Mouse (Mus musculus) neural tube, embryonic 15.5 days (tissue): ENCODE measurements at regions not wholly inside any gene's neighbourhood (a gene's known extent, or its start where the extent isn't known, plus 50 kb on each side); places are given as distances from the start of the nearest gene placed in this dataset.

Experiments used
- ATAC-seq: fragments of 200-750 bp; cut with Nextera tagmentation; 2 replicates; pipeline ENCODE4 v1.8.0; 2017; ENCODE audit warnings: mild to moderate bottlenecking, moderate TSS enrichment, moderate library complexity; ENCODE audit not compliant: low FRiP score
- H3K27ac ChIP-seq: fragments of 300-500 bp; sonication (generic); replicated peaks from 2 replicates; pipeline ENCODE4 v1.5.1; 2015; ENCODE audit warnings: mild to moderate bottlenecking, inconsistent platforms
- H3K27me3 ChIP-seq: fragments of 300-500 bp; sonication (generic); replicated peaks from 2 replicates; pipeline ENCODE4 v1.6.1; 2015; ENCODE audit warnings: inconsistent platforms
- H3K36me3 ChIP-seq: fragments of 300-500 bp; sonication (generic); 2 replicates; pipeline ENCODE4 v1.6.1; 2015; ENCODE audit warnings: inconsistent platforms
- H3K4me1 ChIP-seq: fragments of 300-500 bp; sonication (generic); 2 replicates; pipeline ENCODE4 v1.6.1; 2015; ENCODE audit warnings: inconsistent platforms
- H3K4me2 ChIP-seq: fragments of 300-500 bp; sonication (generic); 2 replicates; pipeline ENCODE4 v1.6.1; 2015; ENCODE audit warnings: inconsistent platforms, mild to moderate bottlenecking, moderate library complexity
- H3K4me3 ChIP-seq: fragments of 300-500 bp; sonication (generic); replicated peaks from 2 replicates; pipeline ENCODE4 v1.5.1; 2015; ENCODE audit warnings: mild to moderate bottlenecking, inconsistent platforms
- H3K9ac ChIP-seq: fragments of 300-500 bp; sonication (generic); replicated peaks from 2 replicates; pipeline ENCODE4 v1.6.1; 2015; ENCODE audit warnings: mild to moderate bottlenecking, inconsistent platforms
- H3K9me3 ChIP-seq: fragments of 300-500 bp; sonication (generic); replicated peaks from 2 replicates; pipeline ENCODE4 v1.6.1; 2016; ENCODE audit warnings: inconsistent platforms
- WGBS: fragments of 180-500 bp; shearing (Covaris S2); methylation state at CpG from one replicate; pipeline ENCODE4 v1.1.7; 2015; ENCODE audit warnings: mixed read lengths; 5-methylcytosine and 5-hydroxymethylcytosine counted together

- WGBS: 73% methylated on average over 5 of the region's 5 CpGs
- Histone ChIP-seq H3K9me3 (no peaks in the 10 kb centered on the region), H3K27ac (no peak overlapping the region), H3K27me3 (no peaks in the 10 kb centered on the region), H3K36me3 (no peaks in the 10 kb centered on the region), H3K9ac (no peak overlapping the region), H3K4me3 (no peak overlapping the region), H3K4me1 (no peaks in the 10 kb centered on the region), H3K4me2 (no peak overlapping the region)
- ATAC-seq: no peak
These were observed 264.0 kb downstream of the Btg1 start for GRCm38 (mm10) chr10:96880771-96881170.

- no peak for ATAC-seq
These were observed 264.4 kb downstream of the Btg1 start for GRCm38 (mm10) chr10:96881212-96881611.

GRCm38 (mm10) chr10:96881660-96882059 lies 264.9 kb downstream of the Btg1 start:
- Histone ChIP-seq H3K9ac (no peak overlapping the region), H3K4me2 (no peak overlapping the region), H3K4me1 (no peaks in the 10 kb centered on the region), H3K36me3 (no peaks in the 10 kb centered on the region), H3K4me3 (no peak overlapping the region), H3K9me3 (no peaks in the 10 kb centered on the region), H3K27ac (no peak overlapping the region), H3K27me3 (no peaks in the 10 kb centered on the region)
- 49% methylated on average over 2 of the region's 2 CpGs for WGBS
- no peak for ATAC-seq

More at GRCm38 (mm10) chr10:96881212-96881611, 264.4 kb downstream of the Btg1 start:
- Histone ChIP-seq H3K9ac (no peak overlapping the region), H3K27me3 (no peaks in the 10 kb centered on the region), H3K36me3 (no peaks in the 10 kb centered on the region), H3K4me3 (no peak overlapping the region), H3K4me1 (no peaks in the 10 kb centered on the region), H3K9me3 (no peaks in the 10 kb centered on the region), H3K4me2 (no peak overlapping the region), H3K27ac (no peak overlapping the region)
- 76% methylated on average over 5 of the region's 5 CpGs for WGBS

- Histone ChIP-seq H3K9me3 (no peaks in the 10 kb centered on the region), H3K27ac (no peak overlapping the region), H3K4me3 (no peak overlapping the region), H3K4me2 (no peak overlapping the region), H3K36me3 (no peaks in the 10 kb centered on the region), H3K27me3 (no peaks in the 10 kb centered on the region), H3K9ac (no peak overlapping the region), H3K4me1 (no peaks in the 10 kb centered on the region)
- WGBS: 85% methylated on average over 1 of the region's 1 CpGs
- no peak for ATAC-seq
These were observed 284.3 kb downstream of the Btg1 start for GRCm38 (mm10) chr10:96901150-96901549.

GRCm38 (mm10) chr10:96905098-96905809 lies 288.4 kb downstream of the Btg1 start:
- H3K4me3 ChIP-seq: no peak overlapping the region
- no peaks in the 10 kb centered on the region for H3K4me1 ChIP-seq
- no peak overlapping the region for H3K27ac ChIP-seq
- no peaks in the 10 kb centered on the region for H3K36me3 ChIP-seq
- ATAC-seq: no peak
- no peaks in the 10 kb centered on the region for H3K9me3 ChIP-seq
- H3K27me3 ChIP-seq: no peaks in the 10 kb centered on the region
- no peak overlapping the region for H3K9ac ChIP-seq
- no peak overlapping the region for H3K4me2 ChIP-seq
- 94% methylated on average over 4 of the region's 4 CpGs for WGBS

- Histone ChIP-seq H3K27me3 (no peaks in the 10 kb centered on the region), H3K4me2 (no peak overlapping the region), H3K9ac (no peak overlapping the region), H3K36me3 (no peaks in the 10 kb centered on the region), H3K4me1 (no peaks in the 10 kb centered on the region), H3K4me3 (no peak overlapping the region), H3K27ac (no peak overlapping the region), H3K9me3 (peaks cover 10% of the 10 kb centered on the region; the same call in 1 of the 2 replicates)
- WGBS: 96% methylated on average over 1 of the region's 1 CpGs
- no peak for ATAC-seq
These were observed 293.0 kb downstream of the Btg1 start for GRCm38 (mm10) chr10:96909661-96910315.

- Histone ChIP-seq H3K27me3 (no peaks in the 10 kb centered on the region), H3K4me2 (no peak overlapping the region), H3K4me1 (no peaks in the 10 kb centered on the region), H3K27ac (no peak overlapping the region), H3K9ac (no peak overlapping the region), H3K36me3 (no peaks in the 10 kb centered on the region), H3K9me3 (0 out of 2 replicates have a peak, but pooled peaks cover 12% of the 10 kb centered on the region), H3K4me3 (no peak overlapping the region)
- 78% methylated on average over 1 of the region's 1 CpGs for WGBS
- no peak for ATAC-seq
These were observed 304.4 kb downstream of the Btg1 start for GRCm38 (mm10) chr10:96921181-96921580.

- H3K9ac ChIP-seq: no peak overlapping the region
- H3K4me2 ChIP-seq: no peak overlapping the region
- 74% methylated on average over 2 of the region's 2 CpGs for WGBS
- H3K27ac ChIP-seq: no peak overlapping the region
- H3K36me3 ChIP-seq: no peaks in the 10 kb centered on the region
- no peaks in the 10 kb centered on the region for H3K27me3 ChIP-seq
- H3K4me1 ChIP-seq: no peaks in the 10 kb centered on the region
- 0 out of 2 replicates have a peak, but pooled peaks cover 6% of the 10 kb centered on the region for H3K9me3 ChIP-seq
- no peak overlapping the region for H3K4me3 ChIP-seq
- no peak for ATAC-seq
These were observed 307.5 kb downstream of the Btg1 start for GRCm38 (mm10) chr10:96924266-96924672.

GRCm38 (mm10) chr10:96924722-96925121 lies 307.9 kb downstream of the Btg1 start:
- H3K27me3 ChIP-seq: no peaks in the 10 kb centered on the region
- 86% methylated on average over 4 of the region's 4 CpGs for WGBS

GRCm38 (mm10) chr10:96925771-96926170 lies 309.0 kb downstream of the Btg1 start:
- WGBS: 97% methylated on average over 2 of the region's 2 CpGs
- Histone ChIP-seq H3K9ac (no peak overlapping the region), H3K27ac (no peak overlapping the region), H3K36me3 (no peaks in the 10 kb centered on the region), H3K27me3 (no peaks in the 10 kb centered on the region), H3K4me3 (no peak overlapping the region), H3K4me1 (no peaks in the 10 kb centered on the region), H3K9me3 (no peaks in the 10 kb centered on the region), H3K4me2 (no peak overlapping the region)
- ATAC-seq: no peak

More at GRCm38 (mm10) chr10:96924722-96925121, 307.9 kb downstream of the Btg1 start:
- Histone ChIP-seq H3K36me3 (no peaks in the 10 kb centered on the region), H3K4me2 (no peak overlapping the region), H3K4me3 (no peak overlapping the region), H3K9ac (no peak overlapping the region), H3K4me1 (no peaks in the 10 kb centered on the region), H3K27ac (no peak overlapping the region), H3K9me3 (0 out of 2 replicates have a peak, but pooled peaks cover 2% of the 10 kb centered on the region)
- no peak for ATAC-seq

- H3K36me3 ChIP-seq: no peaks in the 10 kb centered on the region
- no peak overlapping the region for H3K9ac ChIP-seq
- H3K27me3 ChIP-seq: no peaks in the 10 kb centered on the region
- no peak overlapping the region for H3K4me2 ChIP-seq
- H3K9me3 ChIP-seq: no peaks in the 10 kb centered on the region
- 76% methylated on average over 4 of the region's 4 CpGs for WGBS
- no peak for ATAC-seq
- H3K4me3 ChIP-seq: no peak overlapping the region
- H3K27ac ChIP-seq: no peak overlapping the region
- H3K4me1 ChIP-seq: no peaks in the 10 kb centered on the region
These were observed 317.9 kb downstream of the Btg1 start for GRCm38 (mm10) chr10:96934661-96935060.

GRCm38 (mm10) chr10:96940887-96941518 lies 324.2 kb downstream of the Btg1 start:
- ATAC-seq: no peak
- H3K4me3 ChIP-seq: no peak overlapping the region
- no peak overlapping the region for H3K9ac ChIP-seq
- no peaks in the 10 kb centered on the region for H3K36me3 ChIP-seq
- WGBS: 72% methylated on average over 6 of the region's 6 CpGs
- H3K27me3 ChIP-seq: no peaks in the 10 kb centered on the region
- no peak overlapping the region for H3K27ac ChIP-seq
- no peaks in the 10 kb centered on the region for H3K9me3 ChIP-seq
- peaks cover 3% of the 10 kb centered on the region; the same call in 1 of the 2 replicates for H3K4me1 ChIP-seq
- no peak overlapping the region for H3K4me2 ChIP-seq
